Mouse (Mus musculus) neural tube, embryonic 13.5 days (tissue): ENCODE data around the gene Zcwpw1. TPM values are rescaled to one million over a fixed set of nuclear protein-coding genes. Genes with fewer than 3 reads are reported as not detected.

Experiments used
- ATAC-seq: fragments of 200-750 bp; cut with Nextera tagmentation; 2 replicates; pipeline ENCODE4 v1.8.0; 2017; ENCODE audit warnings: low read depth, mild to moderate bottlenecking, moderate TSS enrichment, moderate library complexity
- H3K27ac ChIP-seq: fragments of 300-500 bp; sonication (generic); replicated peaks from 2 replicates; pipeline ENCODE4 v1.5.1; 2015; ENCODE audit warnings: moderate library complexity, mild to moderate bottlenecking, inconsistent platforms
- H3K27me3 ChIP-seq: fragments of 300-500 bp; sonication (generic); 2 replicates; pipeline ENCODE4 v1.6.1; 2015; ENCODE audit warnings: mild to moderate bottlenecking, inconsistent platforms
- H3K36me3 ChIP-seq: fragments of 300-500 bp; sonication (generic); 2 replicates; pipeline ENCODE4 v1.6.1; 2015; ENCODE audit warnings: mild to moderate bottlenecking, inconsistent platforms
- H3K4me1 ChIP-seq: fragments of 300-500 bp; sonication (generic); replicated peaks from 2 replicates; pipeline ENCODE4 v1.6.1; 2015; ENCODE audit warnings: inconsistent platforms
- H3K4me2 ChIP-seq: fragments of 300-500 bp; sonication (generic); 2 replicates; pipeline ENCODE4 v1.6.1; 2015; ENCODE audit warnings: inconsistent platforms, mild to moderate bottlenecking, moderate library complexity
- H3K4me3 ChIP-seq: fragments of 300-500 bp; sonication (generic); 2 replicates; pipeline ENCODE4 v1.5.1; 2015; ENCODE audit warnings: mild to moderate bottlenecking, inconsistent platforms
- H3K9ac ChIP-seq: fragments of 300-500 bp; sonication (generic); 2 replicates; pipeline ENCODE4 v1.6.1; 2015; ENCODE audit warnings: moderate library complexity, mild to moderate bottlenecking, inconsistent platforms
- H3K9me3 ChIP-seq: fragments of 300-500 bp; sonication (generic); 2 replicates; pipeline ENCODE4 v1.6.1; 2016; ENCODE audit warnings: inconsistent platforms
- WGBS: fragments of 180-500 bp; shearing (Covaris S2); methylation state at CpG from one replicate; pipeline ENCODE4 v1.1.7; 2015; 5-methylcytosine and 5-hydroxymethylcytosine counted together
- polyA plus RNA-seq: library from polyadenylated mRNA; unstranded; fragments of >200 nt; fragmentation: Nextera tagmentation; extraction: Ambion mirVana; gene quantifications from 2 replicates; pipeline ENCODE4 v1.2.1, GENCODE M21; 2015

Gene Zcwpw1
- 10.4 and 12.4 TPM in 2 replicates for polyA plus RNA-seq

DNA sequence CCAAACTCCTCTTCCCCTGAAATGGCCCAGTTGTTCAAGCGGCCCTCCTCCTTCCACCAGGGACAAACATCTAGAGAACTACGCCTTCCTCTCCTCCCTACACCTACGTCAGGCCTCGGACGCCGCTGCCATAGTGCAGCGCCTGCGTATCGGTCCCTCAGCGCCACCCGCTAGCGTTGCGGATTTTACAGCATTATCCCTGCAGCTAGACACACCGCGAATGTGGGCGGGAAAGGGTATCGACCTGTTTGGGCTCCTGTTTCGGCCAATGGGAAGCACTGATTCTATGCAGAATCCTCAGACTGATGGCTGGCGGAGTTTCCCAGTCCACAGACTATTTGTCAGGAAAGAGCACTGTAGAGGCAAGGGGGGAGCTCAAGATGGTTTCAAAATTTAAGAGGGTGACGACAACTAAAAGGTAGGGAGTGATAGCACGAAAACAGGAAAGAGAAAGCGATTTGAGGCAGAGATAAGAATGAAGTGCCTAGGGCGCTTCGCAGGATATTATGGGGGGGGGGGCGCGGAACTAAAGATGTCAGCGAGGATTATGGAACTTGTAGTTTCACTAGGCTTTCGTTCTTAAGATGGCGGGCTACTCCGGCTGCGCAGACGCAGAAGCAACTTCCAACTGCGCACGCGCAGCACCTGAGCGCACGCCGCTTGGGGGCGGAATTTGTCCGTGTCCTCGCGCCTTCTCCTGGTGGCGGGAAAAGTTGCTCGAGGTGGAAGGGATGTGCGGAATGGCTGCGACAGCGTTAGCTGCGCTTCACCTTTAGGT is at the start of gene Zcwpw1, which contains the start of gene Mepce:
Gene Zcwpw1 (plus strand): TSS at position 648 of the 778 bp plus-strand sequence.
Gene Mepce (minus strand): TSS at position 505 of the 778 bp plus-strand sequence.
- under 1% methylated on average over 48 of the region's 48 CpGs for WGBS
- Histone ChIP-seq H3K4me1 (peaks cover 36% of the 10 kb centered on the region), H3K27me3 (peaks cover 7% of the 10 kb centered on the region; the same call in 1 of the 2 replicates), H3K9ac (peak within 1 kb of the TSS; percentile 97), H3K4me3 (peak within 1 kb of the TSS; percentile 87), H3K9me3 (no peaks in the 10 kb centered on the region), H3K36me3 (peaks cover 26% of the 10 kb centered on the region), H3K27ac (peak within 1 kb of the TSS; percentile 99), H3K4me2 (peak within 1 kb of the TSS; percentile 95)
- peak; percentile 64 for ATAC-seq

DNA sequence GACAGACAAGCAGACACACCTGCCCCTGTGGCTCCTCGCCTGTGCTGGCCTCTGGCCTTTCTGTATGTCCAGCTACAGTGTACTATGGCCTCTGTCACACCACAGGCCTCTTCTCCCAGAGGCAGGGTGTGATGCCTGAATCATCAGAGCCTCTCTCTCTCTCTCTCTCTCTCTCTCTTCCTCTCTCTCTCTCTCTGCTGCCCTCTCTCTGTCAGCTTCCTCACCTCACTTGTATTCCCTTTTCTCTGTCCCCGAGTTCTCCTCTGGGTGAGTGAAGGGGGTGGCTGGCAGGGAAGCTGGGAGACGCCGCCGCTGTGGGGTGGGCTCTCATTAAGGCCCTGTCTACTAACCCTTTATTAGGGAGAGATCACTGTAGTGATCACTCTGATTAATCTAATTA is 49.1 kb upstream of the Zcwpw1 start:
- H3K4me3 ChIP-seq, result peak overlapping the region; percentile 75
- 34% methylated on average over 5 of the region's 5 CpGs for WGBS

DNA sequence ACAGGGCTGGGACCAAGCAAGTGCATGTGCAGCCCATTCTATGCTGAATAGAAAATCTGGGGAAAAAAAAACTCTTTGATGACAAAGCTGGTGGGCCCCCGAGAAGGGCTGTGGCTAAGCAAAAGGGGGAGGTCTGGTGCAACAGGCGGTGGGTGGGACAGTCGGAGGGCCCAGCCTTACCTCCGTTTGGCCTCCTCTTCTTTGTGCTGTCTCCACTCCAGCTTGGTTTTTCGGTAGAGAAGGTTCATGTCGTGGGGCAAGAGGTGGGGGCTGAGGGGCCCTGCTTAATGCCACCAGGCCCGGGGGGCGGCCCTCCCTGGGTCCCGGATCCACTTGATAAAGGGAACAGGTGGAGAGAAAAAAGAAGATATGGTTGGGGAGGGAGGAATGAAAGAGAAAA is 48.1 kb upstream of the Zcwpw1 start:
- Histone ChIP-seq H3K27me3 (no peaks in the 10 kb centered on the region), H3K4me2 (peak overlapping the region; percentile 91), H3K4me3 (peak overlapping the region; percentile 75), H3K9me3 (no peaks in the 10 kb centered on the region), H3K27ac (peak overlapping the region; percentile 81), H3K36me3 (peaks cover 35% of the 10 kb centered on the region), H3K4me1 (peaks cover 56% of the 10 kb centered on the region), H3K9ac (peak overlapping the region; percentile 93)
- no peak for ATAC-seq
- 41% methylated on average over 9 of the region's 9 CpGs for WGBS

More for the DNA sequence above, 49.1 kb upstream of the Zcwpw1 start:
- ATAC-seq, result no peak
- Histone ChIP-seq H3K9me3 (no peaks in the 10 kb centered on the region), H3K27me3 (no peaks in the 10 kb centered on the region), H3K27ac (peak overlapping the region; percentile 81), H3K4me1 (peaks cover 66% of the 10 kb centered on the region), H3K36me3 (peaks cover 37% of the 10 kb centered on the region), H3K4me2 (peak overlapping the region; percentile 91), H3K9ac (peak overlapping the region; percentile 93)

DNA sequence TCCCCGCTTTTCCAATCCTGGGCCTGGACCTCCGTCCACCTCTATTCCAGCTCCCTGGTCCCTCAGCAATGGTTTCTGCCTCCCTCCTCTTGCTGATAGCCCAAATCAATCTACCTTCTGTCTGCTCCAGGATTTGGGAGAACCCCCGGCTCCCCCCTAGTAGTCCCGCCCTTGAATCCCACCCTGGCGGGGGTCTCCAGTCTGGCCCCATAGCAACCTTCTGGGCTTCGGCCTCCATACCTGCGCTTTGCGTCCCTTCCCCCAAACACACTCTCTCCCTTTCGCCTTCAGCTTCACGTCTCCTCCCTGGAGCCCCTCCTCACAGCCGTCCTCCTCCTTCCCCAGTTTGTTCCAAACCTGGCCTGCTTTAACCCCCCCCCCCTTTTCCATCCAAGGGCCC is 47.1 kb upstream of the Zcwpw1 start:
- peak overlapping the region; percentile 81 for H3K27ac ChIP-seq
- H3K4me2 ChIP-seq, result peak overlapping the region; percentile 91
- peak overlapping the region; percentile 93 for H3K9ac ChIP-seq
- H3K27me3 ChIP-seq, result no peaks in the 10 kb centered on the region
- peaks cover 27% of the 10 kb centered on the region for H3K36me3 ChIP-seq
- peaks cover 55% of the 10 kb centered on the region for H3K4me1 ChIP-seq
- H3K9me3 ChIP-seq, result no peaks in the 10 kb centered on the region
- WGBS, result 7% methylated on average over 11 of the region's 11 CpGs
- peak overlapping the region; percentile 75 for H3K4me3 ChIP-seq
- peak; percentile 15; the same call in 1 of the 2 replicates for ATAC-seq

DNA sequence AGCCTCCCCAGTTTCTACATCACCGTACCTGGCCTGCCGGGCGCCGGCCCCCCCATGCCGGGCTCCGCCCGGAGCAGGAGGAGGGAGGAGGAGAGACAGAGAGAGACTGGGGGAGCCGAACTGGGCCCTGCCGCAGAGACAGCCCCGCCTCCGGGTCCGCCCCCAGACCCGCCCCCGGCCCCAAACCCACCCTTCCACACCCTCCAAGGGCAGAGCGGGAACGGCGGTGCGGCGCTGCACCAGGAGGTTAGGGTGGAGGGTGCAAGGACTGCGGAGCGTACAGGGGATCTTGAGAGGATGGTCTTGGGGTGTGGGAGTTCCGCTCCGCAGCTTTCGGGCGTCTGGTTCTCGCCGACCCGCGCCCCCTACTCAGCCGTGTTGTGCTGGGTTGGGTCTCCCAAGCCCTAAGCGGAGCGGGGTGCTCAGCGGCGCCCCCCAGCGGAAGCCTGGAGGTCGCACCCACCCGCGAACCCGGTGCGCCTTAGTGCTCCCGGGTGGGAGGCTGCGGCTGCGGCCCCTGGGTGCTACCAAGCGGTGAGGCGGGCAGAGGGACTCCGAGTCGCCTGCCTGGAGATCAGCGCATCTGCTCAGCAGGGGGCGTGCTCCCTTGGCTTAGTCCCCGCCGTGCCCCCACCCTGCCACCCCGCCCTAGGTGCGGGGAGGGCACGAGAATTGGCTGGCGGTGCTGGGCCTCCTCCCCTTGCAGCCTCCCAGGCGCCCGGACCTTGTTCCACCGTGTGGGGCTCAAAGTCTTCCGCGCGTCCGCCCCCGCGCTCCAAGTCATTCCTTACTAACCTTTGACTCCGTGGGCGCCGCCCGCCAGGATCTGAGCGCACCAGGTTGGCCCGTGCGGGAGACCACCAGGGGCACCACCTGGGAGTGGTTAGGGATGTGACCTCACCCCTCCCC is 46.3 kb upstream of the Zcwpw1 start, which contains the start of gene Nyap1:
Gene Nyap1 (minus strand): TSS at position 585 of the 909 bp plus-strand sequence.
- peak within 1 kb of the TSS; percentile 93 for H3K9ac ChIP-seq
- no peaks in the 10 kb centered on the region for H3K9me3 ChIP-seq
- peak; percentile 84 for ATAC-seq
- H3K4me1 ChIP-seq, result peaks cover 51% of the 10 kb centered on the region
- under 1% methylated on average over 65 of the region's 71 CpGs for WGBS
- H3K27me3 ChIP-seq, result no peaks in the 10 kb centered on the region
- peak within 1 kb of the TSS; percentile 81 for H3K27ac ChIP-seq
- H3K36me3 ChIP-seq, result peaks cover 19% of the 10 kb centered on the region
- peak within 1 kb of the TSS; percentile 75 for H3K4me3 ChIP-seq
- H3K4me2 ChIP-seq, result peak within 1 kb of the TSS; percentile 91

DNA sequence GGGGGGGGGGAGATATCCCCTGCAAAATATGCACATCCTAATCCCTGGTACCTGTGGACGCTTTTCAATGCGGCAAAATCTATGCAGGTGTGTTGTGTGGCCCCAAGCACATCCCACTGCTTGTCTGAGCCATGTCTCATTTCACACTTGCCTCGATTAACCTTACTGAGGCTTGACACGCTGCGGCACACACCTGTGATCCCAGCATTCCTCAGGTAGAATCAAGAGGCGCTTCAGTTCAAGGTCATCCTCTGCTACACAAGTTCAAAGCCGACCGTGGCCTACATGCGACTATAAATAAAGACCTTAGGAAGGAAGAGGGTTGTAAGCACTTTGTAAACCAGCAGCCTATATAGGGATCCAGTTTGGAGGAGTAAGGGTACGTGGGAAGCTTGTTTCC is 45.5 kb upstream of the Zcwpw1 start:
- Histone ChIP-seq H3K9ac (no peak overlapping the region), H3K4me3 (peak overlapping the region; percentile 75; the same call in 1 of the 2 replicates), H3K4me1 (peaks cover 59% of the 10 kb centered on the region), H3K4me2 (peak overlapping the region; percentile 91), H3K9me3 (no peaks in the 10 kb centered on the region), H3K36me3 (peaks cover 12% of the 10 kb centered on the region), H3K27me3 (no peaks in the 10 kb centered on the region), H3K27ac (no peak overlapping the region)
- 71% methylated on average over 10 of the region's 10 CpGs for WGBS
- ATAC-seq, result no peak

DNA sequence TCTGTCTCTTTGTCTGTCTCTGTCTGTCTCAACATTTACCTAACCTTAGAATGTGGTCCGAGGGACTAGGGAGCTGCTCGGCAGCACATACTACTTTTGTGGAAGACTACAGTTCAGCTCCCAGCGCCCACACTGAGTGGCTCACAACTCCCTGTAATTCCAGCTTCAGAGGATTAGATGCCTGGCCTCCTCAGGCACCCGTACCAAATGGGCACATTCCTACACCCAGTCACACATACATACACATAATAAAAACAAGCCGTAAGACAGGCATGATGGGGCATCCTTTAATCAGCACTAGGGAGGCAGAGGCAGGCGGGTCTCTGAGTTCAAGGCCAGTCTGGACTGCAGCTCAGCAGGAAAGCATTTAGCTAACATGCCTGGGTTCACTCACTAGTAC is 44.8 kb upstream of the Zcwpw1 start:
- no peaks in the 10 kb centered on the region for H3K9me3 ChIP-seq
- no peak overlapping the region for H3K27ac ChIP-seq
- WGBS, result 88% methylated on average over 6 of the region's 6 CpGs
- ATAC-seq, result no peak
- H3K27me3 ChIP-seq, result no peaks in the 10 kb centered on the region
- peaks cover 63% of the 10 kb centered on the region for H3K4me1 ChIP-seq
- no peak overlapping the region for H3K4me3 ChIP-seq
- no peak overlapping the region for H3K4me2 ChIP-seq
- peaks cover 4% of the 10 kb centered on the region for H3K36me3 ChIP-seq
- H3K9ac ChIP-seq, result no peak overlapping the region

DNA sequence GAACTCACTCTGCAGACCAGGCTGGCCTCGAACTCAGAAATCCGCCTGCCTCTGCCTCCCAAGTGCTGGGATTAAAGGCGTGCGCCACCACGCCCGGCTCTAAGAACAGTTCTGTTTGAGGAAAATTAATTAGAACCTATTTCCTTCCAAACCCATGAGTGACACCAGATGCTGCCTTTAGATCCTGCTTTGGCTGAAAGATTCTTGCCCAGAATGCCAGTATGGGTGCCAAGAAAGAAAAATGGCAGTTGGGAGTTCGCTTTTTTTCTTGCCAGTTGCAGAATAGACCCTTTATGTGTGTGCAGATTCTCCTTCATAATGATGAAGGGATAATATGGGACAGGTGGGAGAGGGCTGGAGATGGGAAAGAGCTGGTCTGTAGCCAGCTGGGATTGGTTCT is 43.4 kb upstream of the Zcwpw1 start:
- Histone ChIP-seq H3K9ac (no peak overlapping the region), H3K9me3 (no peaks in the 10 kb centered on the region), H3K4me1 (peaks cover 63% of the 10 kb centered on the region), H3K4me2 (no peak overlapping the region), H3K4me3 (no peak overlapping the region), H3K36me3 (no peaks in the 10 kb centered on the region), H3K27me3 (no peaks in the 10 kb centered on the region), H3K27ac (no peak overlapping the region)
- 90% methylated on average over 7 of the region's 7 CpGs for WGBS
- ATAC-seq, result no peak

DNA sequence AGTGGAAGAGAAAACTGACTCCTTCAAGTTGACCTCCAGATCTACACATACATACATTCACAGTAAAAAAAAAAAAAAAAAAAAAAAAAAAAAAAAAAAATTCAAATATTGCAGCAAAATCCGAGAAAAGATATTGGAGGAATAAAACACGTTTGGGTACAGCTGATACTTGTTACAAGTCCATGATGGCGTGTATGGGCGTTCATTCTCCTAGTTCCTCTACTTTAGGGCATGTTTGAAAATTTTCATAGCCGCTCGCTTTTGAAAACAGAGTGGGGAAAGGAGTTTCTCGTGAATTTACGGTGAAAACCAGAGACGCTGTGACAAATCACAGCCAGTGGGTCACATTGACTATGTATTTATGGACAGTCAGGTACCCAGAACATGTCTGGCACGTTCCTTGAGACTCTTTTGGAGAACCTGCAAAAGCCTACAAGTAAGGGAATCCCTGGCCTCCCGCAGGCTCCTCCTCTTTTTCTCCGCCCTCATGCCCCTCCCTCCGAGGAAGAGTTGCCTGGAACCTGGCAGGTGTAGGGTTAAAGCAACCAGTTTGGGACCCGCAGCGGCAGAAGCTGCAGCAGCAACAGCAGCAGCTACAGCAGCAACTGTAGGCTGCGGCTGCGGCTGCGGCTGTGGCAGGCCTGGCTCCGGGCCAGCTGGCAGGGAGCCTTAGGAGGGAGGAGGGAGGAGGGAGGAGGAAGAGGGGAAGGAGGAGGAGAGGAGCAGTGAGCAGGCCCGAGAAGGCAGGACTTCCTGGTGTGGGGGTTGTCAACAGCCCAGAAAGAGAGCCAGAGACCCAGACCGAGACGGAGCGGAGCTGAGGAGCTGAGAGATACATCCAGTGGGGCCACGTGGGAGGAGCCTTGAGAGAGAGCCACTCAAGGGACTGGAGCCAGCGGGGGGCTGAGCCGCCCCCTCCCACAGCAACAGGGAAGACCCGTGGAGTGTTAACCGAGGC is 42.1 kb upstream of the Zcwpw1 start, which contains the start of gene Tsc22d4:
Gene Tsc22d4 (plus strand): TSS at position 517 of the 958 bp plus-strand sequence.
- H3K9me3 ChIP-seq, result no peaks in the 10 kb centered on the region
- ATAC-seq, result peak; percentile 77
- H3K4me3 ChIP-seq, result peak within 1 kb of the TSS; percentile 66
- peak within 1 kb of the TSS; percentile 99 for H3K4me2 ChIP-seq
- WGBS, result 4% methylated on average over 28 of the region's 28 CpGs
- peak within 1 kb of the TSS; percentile 72 for H3K9ac ChIP-seq
- H3K4me1 ChIP-seq, result peaks cover 55% of the 10 kb centered on the region
- peak within 1 kb of the TSS; percentile 93 for H3K27ac ChIP-seq
- no peaks in the 10 kb centered on the region for H3K27me3 ChIP-seq
- no peaks in the 10 kb centered on the region for H3K36me3 ChIP-seq

DNA sequence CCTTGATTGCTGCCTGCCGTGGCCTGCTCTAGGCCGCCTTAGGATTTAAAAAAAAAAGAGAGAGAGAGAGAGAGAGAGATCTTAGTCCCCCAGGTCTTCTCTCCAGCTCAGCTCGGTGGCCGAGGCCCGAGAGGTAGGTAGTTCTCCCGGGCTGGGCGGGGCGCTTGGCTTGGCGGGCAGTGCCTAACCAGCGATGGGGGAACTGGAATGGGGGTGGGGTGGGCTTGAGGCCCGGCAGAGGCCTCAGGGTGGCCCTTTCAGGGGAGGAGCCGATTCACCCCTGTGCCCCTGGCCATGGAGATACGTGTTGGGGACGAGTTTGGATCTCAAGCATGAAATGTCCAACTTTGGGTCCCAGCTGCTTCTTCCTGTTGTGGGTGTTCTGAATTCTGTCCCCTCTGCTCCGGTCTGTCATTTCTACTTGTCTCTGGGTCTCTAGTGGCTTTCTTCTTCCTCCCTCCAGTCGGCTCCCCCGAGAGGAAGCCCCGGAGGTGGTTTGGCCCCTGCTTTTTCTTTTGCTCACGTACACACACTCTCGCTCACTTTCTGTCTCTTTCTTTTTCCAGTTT is 41.2 kb upstream of the Zcwpw1 start:
- peak overlapping the region; percentile 99 for H3K4me2 ChIP-seq
- peak; percentile 11; the same call in 1 of the 2 replicates for ATAC-seq
- H3K27me3 ChIP-seq, result no peaks in the 10 kb centered on the region
- peak overlapping the region; percentile 66 for H3K4me3 ChIP-seq
- peaks cover 5% of the 10 kb centered on the region for H3K36me3 ChIP-seq
- peak overlapping the region; percentile 72 for H3K9ac ChIP-seq
- WGBS, result 0% methylated on average over 19 of the region's 20 CpGs
- H3K27ac ChIP-seq, result peak overlapping the region; percentile 93
- no peaks in the 10 kb centered on the region for H3K9me3 ChIP-seq
- H3K4me1 ChIP-seq, result peaks cover 52% of the 10 kb centered on the region
